Mouse (Mus musculus): Measurements from ENCODE around the gene Edn3.
A peak's percentile ranks its signal among the peaks of the same experiment; 100 is the strongest.

Gene Edn3

DNA sequence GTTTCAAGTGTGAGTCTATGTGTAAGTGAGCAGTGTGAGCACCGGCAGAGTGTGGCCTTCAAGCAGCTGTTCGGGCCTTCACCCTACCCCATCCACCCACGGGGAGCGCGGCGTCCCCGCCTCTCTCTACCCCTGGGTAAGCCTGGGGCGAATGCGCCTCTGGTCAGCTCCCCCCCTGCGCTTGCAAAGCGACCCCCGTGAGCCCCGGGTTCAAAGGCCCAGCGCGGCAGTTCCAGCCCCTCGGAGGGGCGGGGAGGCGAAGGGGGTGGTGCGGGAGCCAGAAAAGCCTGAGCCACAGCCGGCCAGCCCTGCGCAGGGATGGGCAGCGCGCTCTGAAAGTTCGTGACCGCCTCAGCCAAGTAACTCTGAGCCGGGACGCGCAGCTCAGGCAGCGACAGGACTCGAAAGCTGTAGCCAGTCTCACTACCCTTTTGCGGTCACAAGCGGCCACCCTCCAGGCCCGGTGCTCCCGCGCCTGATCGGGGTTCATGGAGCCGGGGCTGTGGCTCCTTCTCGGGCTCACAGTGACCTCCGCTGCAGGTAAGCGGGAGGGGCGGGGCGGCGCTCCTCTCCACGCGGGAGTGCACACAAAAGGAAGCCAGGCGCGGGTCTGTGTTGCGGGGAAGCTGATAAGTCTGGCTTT lies at the start of gene Edn3:
Gene Edn3 (plus strand): TSS at position 141 of the 643 bp plus-strand sequence.
- DNase-seq (ENCODE audit: low read depth, low spot score), result no peak

- DNase-seq (ENCODE audit: low read depth, low spot score), result no peak
Observed at GRCm38 (mm10) chr2:174712043-174712442, 48.4 kb upstream of the Edn3 start.

GRCm38 (mm10) chr2:174715938-174716337 lies 44.5 kb upstream of the Edn3 start:
- DNase-seq (ENCODE audit: low read depth, low spot score), result no peak

DNA sequence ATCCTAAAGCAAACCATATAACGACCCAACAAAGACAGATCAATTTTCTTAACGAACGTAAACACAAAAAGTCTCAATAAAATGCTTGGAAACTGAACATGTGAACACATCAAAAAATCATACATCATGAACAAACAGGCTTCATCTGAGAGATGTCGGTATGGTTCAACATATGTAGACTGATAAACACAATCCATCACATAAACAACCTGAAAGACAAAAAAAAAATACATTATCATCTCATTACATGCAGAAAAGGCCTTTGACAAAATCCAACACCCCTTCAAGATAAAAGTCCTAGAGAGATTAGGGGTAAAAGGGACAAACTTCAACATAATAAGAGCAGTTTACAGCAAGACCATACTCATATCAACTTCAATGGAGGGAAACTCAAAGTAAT lies 42.6 kb upstream of the Edn3 start:
- DNase-seq (ENCODE audit: low read depth, low spot score), result no peak

- no peak for DNase-seq (ENCODE audit: low read depth, low spot score)
Observed at GRCm38 (mm10) chr2:174727114-174727823, 33.1 kb upstream of the Edn3 start.

DNA sequence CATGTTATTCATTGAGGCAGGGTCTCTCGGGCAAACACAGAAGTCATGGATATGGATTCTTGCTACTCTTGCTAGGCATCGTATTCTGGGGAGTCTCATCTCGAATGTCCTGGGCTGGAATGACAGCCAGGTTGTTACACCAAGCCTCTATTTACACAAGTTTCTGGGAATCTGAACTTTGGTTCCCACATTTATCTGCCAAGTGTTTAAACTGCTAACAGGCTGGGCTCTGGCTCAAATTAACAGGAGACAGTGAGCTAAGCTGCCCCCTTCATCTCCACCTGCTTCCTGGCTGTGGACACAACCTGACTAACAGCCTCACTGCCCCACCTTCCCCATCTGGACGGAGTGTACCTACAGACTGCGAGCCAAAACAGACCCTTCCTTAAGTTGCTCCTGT lies 28.5 kb upstream of the Edn3 start:
- no peak for DNase-seq (ENCODE audit: low read depth, low spot score)

GRCm38 (mm10) chr2:174735270-174735669 lies 25.1 kb upstream of the Edn3 start:
- no peak for DNase-seq (ENCODE audit: low read depth, low spot score)

DNA sequence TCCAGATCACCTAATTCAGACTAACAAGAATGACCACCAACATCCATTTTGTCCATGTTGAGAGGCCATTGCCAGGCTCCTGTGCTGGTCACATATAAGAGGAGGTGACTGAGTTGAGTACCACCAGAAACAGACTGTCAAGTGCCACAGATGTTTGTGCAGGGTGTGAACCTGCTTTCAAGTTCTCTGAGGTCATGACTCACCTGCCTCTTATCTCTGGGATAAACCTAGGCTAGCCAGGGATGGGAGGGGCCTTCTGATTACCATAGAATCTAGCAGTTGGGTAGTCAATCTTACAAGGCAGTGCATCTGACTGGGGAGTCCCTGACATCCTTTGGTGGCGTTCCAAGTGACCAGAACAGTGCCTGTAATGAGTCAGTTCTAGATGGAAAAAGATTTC lies 13.2 kb upstream of the Edn3 start:
- DNase-seq (ENCODE audit: low read depth, low spot score), result no peak

- no peak for DNase-seq (ENCODE audit: low read depth, low spot score)
Observed at GRCm38 (mm10) chr2:174748381-174748780, 12.0 kb upstream of the Edn3 start.

- no peak for DNase-seq (ENCODE audit: low read depth, low spot score)
Observed at GRCm38 (mm10) chr2:174753197-174753596, 7.2 kb upstream of the Edn3 start.

DNA sequence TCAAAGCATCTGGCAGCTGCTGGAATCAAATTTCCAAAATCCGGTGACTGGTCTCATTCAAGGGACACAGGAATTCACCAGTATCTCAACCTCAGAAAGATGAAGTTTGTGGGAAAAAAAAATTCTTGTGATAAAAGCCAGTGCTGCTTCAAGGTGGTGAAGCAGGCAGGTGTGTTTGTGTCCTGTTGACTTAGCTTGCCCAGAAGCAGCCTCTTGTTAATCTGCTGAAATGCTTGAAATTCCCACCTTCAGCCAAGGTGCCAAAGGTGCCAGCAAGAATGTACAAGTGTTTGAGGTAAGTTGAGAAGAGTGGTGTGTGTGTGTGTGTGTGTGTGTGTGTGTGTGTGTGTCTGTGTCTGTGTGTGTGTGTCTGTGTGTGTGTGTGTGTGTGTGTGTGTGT lies 6.2 kb upstream of the Edn3 start:
- no peak for DNase-seq (ENCODE audit: low read depth, low spot score)

- no peak for DNase-seq (ENCODE audit: low read depth, low spot score)
Observed at GRCm38 (mm10) chr2:174759189-174759588, 1.2 kb upstream of the Edn3 start.

DNA sequence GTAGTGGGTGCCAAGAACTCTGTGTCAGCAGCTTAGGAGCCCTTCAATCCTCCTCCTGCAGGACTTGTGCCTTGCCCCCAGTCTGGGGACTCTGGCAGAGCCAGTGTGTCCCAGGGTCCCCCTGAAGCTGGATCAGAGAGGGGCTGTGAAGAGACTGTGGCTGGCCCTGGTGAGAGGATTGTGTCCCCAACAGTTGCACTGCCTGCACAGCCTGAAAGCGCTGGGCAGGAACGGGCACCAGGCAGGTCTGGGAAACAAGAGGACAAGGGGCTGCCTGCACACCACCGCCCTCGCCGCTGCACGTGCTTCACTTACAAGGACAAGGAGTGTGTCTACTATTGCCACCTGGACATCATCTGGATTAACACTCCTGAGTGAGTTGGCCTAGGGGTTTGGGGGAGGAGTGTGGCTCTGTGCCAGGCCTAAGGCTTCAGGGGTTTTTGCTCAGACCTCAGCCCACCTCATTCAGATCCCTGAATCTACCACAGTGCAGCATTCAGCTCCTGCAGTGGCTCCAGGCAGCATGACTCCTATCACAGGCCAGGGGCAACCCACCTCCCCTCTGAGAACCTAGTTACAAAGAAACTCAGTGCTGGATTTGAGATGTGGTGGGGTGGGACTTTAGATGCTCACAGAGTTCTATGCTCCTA lies 1.2 kb downstream of the Edn3 start:
- DNase-seq (ENCODE audit: low read depth, low spot score), result no peak

DNA sequence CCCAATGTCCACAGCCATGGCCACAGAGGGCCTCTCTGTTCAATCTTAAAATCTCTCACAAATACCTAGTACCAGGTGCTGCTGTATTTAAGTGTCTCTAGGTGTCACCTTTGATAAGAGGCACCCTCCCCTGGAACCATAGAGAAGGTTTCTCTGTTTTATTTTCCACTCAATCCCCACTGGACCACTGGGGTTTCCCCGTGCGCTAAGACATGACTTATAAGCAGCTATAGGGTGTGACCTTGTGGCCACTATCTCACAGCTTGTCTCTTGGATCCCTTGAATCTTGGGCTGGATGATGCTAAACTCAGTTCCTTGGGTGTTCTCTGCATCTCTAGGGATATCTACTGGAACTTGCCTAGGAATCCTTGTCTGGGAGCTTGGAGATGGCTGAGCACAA lies 1.9 kb downstream of the Edn3 start:
- no peak for DNase-seq (ENCODE audit: low read depth, low spot score)

DNA sequence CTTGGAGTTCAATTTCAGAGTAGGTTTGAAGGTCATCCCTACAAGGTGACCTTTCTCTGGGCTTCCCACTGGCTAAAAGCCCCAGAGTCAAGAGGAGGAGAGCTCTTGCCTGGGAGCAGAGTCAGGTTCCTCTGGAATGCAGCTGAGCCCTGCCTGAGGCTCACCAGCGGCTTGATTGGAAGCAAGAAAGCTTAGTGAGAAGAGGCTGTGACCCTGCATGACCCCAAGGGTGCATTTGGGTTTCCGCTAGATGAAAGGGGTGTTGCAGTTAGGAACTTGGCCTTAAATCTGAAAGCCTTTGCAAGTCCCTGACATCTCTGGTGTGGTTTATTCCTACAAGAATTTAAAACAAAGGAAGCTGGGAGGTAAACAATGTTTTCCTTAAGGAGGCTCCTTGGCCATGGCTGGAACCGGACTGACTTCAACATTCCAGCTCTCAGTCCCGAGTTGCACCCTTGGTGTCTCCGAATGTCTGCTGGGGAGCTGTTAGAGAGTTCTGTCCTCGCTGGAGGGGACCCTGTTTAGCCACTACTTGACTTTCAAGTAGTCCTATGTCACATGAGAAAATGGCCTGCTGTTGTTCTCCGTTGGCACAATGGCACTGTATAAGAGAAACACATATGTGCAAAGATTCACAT lies 8.6 kb downstream of the Edn3 start:
- DNase-seq (ENCODE audit: low read depth, low spot score), result no peak

GRCm38 (mm10) chr2:174774177-174775111 lies 14.0 kb downstream of the Edn3 start:
- DNase-seq (ENCODE audit: low read depth, low spot score), result no peak

DNA sequence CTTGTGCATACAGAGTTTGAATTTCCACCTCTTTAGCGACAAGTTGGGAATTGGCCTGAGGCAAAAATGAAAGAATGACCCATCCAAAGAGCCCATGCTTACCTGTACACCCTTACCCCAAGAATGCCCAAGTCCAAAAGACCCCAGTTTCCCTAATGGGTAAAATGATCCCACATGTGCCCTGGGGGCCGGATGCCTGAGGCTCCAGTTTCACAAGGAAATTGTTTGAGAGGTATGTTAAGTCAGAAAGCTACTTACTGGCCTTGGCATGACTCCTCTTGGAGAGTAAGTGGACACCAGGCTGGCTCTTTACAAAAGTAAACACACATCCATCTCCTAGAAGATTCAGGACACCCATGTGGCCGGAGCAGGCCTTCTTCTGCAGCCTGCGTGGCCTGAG lies 21.6 kb downstream of the Edn3 start:
- DNase-seq (ENCODE audit: low read depth, low spot score), result no peak

- DNase-seq (ENCODE audit: low read depth, low spot score), result no peak
Observed at GRCm38 (mm10) chr2:174782880-174783279, 22.5 kb downstream of the Edn3 start.

DNA sequence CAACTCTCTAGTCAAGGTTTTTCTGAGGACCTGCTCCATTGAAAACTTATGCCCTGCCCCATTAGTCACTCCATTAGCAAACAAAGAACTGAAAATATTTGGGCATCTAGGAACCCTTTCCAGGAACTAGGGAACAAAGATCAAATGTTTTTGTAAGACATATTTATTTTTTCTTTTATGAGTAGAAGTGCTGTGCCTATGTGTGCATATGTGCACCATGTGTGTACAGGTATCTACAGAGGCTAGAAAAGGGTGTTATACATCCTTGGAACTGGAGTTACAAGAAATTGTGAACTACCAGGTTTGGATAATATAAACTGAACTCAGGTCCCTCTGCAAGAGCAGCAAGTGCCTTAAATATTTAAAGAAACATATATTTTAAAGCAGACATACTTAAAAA lies 28.4 kb downstream of the Edn3 start:
- no peak for DNase-seq (ENCODE audit: low read depth, low spot score)

DNA sequence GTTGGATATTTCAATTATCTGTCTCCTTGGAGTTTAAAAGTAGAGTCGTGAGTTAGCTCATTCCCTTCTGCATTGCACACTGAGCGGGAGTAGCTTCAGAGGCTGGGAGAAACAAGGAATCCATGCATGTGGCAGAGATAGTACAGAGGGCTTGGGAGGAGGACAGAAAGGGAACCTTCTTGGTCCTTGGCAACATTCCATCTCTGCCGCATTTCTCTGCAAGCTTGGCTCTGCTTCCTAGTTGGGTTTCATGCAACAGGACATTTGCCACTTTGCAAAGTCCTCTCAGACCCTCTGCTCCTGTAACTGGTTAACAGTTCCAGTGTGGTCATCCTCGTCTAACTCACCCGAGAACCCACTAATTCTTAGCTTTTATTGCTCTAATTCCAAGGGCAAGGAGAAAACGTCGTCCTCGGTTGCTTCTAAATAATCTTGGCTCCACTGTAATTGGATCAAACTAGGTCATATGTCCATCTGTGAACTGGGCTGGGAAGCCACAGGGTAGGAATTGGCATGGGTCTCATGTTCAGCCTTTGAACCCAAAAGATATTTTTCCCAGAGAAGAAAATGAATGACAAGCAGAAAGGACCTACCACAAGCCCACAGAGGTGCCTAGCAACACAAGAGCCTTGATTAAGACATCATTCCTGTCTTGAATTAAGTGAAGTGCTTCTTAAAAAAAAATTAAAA lies 32.2 kb downstream of the Edn3 start:
- peak; percentile 55 for DNase-seq (ENCODE audit: low read depth, low spot score)

GRCm38 (mm10) chr2:174793181-174793580 lies 32.8 kb downstream of the Edn3 start:
- no peak for DNase-seq (ENCODE audit: low read depth, low spot score)

All from brain, adult 2 months (tissue).